Mouse (Mus musculus) heart, postnatal 14 days (tissue): ENCODE data around the gene Gm37240. TPM values are rescaled to one million over a fixed set of nuclear protein-coding genes. Genes with fewer than 3 reads are reported as not detected.

Experiments
- DNase-seq, 2 experiments: peaks; one replicate each; pipeline ENCODE4 v3.0.0; 2021 to 2022
- intact Hi-C: fragments of 180-260 bp; cut with DNase I; formaldehyde crosslinking; loops from one replicate; pipeline ENCODE4 v1.15.1; 2025
- total RNA-seq, 2 experiments: library from RNA; stranded (reverse); gene quantifications; 2 replicates each; pipeline ENCODE4 v1.2.3; 2021

Gm37240 gene
- total RNA-seq, 2 experiments from 2014 or later: 39.0 to 42.7 TPM

DNA sequence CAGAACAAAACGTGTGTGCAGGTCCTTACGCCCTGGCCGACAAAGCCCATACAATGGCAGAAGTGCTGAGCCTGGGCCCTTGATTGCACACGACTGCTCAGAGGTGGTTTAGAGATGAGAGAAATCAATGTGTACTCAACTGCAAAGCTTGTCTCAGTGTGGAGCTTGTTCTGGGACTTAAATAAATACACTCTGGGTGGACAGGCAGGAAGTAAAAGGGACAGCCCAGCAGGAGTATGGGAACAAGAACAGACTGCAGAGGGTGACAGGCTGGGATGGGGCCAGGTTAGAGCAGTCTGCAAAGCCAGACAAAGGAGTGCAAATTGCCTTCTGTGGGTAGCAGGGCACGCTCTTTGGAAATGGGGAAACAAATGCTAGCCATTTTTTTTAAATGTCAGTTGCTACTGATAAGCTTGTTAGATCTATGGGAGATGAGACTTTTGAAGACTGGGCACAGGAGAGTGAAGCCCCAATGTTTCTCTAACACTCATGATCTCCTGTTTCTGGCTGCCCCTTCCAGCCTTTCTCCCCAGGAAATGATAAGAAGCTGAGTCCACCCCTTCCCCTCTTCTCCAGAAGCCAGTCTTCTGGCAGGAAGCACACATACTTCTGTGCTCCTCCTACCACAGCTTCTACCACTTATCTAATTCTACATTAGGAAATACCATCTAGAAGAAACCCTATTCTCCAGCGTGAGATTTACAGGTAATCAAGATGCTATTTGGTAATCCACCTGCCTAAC lies 184.0 kb downstream of the Gm37240 start:
- intact Hi-C loops: loop anchor here (10.0 kb wide), 1 partner anchor 789 kb away; no protein-coding TSS in a partner anchor
- no peak for DNase-seq

DNA sequence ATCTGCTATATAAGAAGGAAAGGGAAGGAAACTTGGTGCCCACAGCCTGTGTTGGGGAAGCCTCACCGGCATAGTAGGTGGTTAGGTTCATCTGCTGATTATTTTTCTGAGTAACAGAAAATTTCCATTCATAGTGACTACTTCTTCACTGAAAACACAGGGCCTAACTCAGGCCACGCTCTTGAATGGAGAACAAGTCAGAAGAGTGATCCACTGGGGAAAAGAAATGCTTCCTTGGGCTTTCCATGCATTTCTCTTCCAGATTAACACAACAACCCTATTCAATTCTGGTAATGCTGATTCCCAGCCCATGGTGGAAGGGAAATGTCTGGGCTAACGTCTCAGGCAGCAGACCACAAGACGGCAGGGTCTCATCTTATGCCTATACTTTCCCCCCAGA lies 188.8 kb downstream of the Gm37240 start:
- DNase-seq: no peak
- intact Hi-C loops: no loop called here

DNA sequence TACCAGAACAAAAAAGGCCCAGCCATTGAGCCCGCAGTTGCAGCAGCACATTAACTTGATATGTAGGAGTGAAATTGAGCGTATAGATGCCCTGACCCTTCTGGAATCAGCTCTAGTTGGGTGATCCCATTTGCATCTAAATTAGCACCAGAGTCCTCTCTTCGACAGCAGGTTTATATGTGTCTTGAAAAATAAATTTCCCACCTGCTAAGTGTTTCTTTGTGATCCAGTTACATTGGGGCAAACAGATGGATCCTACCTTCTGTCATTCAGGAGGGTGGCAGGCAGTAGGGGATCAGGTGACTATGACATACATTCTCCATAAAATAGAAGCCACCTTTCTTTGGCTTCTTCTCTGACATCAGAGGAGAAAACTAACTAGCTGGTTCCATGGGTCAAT lies 192.3 kb downstream of the Gm37240 start:
- no peak for DNase-seq
- intact Hi-C loops: no loop called here

DNA sequence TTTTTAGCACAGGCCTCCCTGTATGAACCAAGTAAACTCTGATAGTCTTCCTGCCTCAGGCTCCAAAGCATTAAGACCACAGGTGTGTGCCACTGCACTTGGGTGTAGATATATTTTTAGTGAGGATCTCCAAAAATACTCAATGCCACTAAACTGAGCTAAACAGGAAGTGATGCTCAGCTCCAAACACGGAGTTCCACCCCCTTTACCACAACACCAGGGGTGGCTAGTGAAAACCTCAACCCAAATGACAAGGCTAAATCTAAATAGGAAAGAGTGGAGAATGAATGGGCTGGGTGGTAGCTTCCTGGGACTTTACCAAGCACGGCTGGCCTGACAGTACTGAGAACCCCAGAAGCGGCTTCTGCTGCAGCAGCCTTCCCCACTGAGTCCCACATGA lies 194.3 kb downstream of the Gm37240 start:
- intact Hi-C loops: no loop called here
- DNase-seq: no peak

DNA sequence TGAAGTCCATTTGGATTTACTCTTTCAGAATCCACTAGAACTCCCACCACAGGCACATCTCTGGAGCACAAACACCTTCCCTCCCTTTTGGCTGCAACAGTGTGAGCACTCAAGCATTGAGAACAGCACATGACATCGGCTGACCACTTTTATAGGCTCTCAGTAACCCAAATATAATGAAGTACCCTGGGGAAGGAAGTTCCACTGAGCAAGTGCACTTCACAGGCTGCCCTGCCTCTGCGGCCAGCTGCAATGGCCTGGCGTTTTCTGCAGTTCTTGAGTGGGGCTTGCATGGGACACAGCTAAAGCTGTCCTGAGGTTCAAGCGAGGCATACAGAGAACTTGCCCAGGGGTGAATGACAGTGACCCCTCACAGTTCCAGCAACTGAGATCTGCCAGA lies 196.2 kb downstream of the Gm37240 start:
- intact Hi-C loops: no loop called here
- DNase-seq: no peak

DNA sequence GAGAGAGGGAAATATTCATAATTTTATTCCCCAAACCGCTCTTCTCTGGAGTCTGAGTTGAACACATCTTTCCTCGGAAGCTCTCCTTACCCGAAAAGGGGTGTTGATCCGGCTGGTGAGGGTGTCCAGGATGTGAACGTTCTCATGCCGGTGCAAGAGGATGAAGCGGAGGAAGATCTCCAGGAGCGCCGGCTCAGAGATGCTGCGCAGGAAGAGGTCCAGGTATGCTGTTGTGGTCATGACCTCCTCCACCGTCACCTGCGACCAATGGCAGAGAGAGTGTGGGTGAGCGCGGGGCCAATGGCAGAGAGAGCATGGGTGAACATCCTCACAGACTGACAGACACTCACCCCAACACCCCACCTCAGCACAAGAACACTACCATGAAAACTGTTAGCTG lies 199.0 kb downstream of the Gm37240 start:
- no peak for DNase-seq
- intact Hi-C loops: no loop called here

DNA sequence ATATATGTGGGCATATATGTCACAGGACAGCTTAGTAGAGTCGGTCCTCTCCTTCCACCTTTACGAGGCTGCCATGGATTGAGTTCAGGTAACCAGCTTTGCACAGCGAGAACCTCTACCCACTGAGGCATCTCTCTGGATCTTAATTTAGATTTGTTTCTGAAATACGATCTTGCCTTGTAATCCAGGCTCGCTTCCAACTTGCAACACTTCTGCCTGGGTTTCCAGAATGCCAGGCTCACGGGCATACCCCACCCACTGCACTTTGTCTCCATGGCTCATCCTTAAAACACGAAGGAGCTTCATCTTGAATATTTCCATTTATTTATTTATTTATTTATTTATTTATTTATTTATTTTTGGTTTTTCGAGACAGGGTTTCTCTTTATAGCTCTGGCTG lies 202.0 kb downstream of the Gm37240 start:
- DNase-seq: no peak
- intact Hi-C loops: no loop called here

DNA sequence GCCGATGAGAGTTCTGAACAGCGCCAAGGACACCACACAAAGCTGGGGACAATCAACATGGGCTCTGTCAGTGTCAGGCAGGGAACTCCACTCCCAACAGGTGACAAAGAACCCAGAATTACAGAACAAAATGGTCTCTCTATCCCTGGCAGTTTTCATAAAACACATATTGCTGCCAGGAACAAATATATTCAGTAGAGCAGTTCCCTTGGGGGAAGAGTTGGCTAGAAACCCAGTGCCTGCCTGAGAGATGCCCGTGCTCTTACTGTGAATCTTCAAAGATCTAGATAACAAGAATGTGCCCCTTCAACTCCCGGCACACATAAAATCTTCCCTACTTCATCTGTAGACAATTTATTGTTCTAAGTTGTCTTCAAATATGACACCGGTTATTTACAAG lies 203.7 kb downstream of the Gm37240 start:
- no peak for DNase-seq

DNA sequence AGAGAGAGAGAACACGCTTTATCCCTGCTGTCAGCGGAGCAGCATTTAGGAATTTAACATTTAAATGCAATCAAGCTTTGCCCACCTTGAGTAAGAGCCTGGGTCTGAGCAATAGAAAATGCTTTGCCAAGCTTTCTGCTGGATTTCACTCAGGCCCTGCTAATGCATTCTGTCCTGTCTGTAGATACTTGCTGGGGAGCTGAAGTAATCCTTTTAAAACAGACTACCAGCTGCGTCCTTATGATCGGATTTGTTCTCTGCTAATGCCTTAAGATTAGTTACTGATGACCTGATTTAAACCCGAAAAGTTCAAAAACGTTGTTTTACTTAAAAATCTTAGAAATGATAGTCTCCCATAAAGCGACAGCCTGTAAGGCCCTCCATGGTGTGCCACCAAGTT lies 206.2 kb downstream of the Gm37240 start:
- DNase-seq: no peak
- intact Hi-C loops: no loop called here

More for the DNA sequence above, 203.7 kb downstream of the Gm37240 start:
- intact Hi-C loops: no loop called here

DNA sequence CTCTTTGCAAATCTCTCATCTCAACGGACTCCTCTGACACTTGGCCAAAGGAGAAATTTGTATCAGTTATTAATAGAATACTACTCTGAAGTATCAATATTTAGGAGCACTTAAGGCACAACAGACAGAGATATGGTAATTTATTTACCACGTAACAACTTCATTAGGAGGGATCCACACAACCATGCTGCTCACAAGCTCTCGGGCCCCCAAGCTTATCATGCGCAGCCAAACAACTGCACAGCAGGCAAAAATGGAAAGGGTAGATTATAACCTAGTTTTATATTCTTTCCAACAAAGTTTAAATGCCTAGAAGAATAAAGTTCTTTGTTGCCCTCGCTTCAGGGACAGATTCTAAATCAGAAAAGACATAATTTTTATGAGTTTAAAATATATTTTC lies 207.4 kb downstream of the Gm37240 start:
- no peak for DNase-seq
- intact Hi-C loops: no loop called here

DNA sequence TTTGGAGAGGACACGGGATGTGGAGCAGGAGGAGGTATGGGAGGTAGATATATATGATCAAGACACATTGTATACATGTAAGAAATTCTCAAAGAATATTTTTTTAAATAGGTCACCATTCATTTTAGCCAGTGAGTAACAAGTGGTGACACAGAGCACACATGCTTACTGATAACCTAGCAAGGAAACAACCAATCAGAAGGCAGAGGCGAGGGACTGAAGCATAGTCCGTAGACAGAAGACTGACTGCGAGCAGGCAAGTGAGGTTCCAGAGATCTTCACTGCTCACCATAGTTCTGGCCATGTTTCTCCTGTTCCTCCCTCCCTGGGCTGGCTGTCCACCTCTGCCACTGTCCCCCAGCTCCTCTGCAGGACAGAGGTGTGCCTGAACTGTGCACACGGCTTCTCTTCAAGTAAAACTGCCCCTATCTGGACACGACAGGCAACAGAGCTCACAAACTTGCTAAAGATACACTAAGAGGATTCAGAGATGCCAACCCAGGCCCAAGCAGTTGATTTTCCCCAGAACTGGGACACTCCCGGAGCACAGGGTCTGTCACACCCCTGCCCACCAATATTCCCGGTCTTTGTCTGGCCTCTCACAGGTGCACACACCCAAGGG lies 207.9 kb downstream of the Gm37240 start:
- no peak for DNase-seq
- intact Hi-C loops: no loop called here

DNA sequence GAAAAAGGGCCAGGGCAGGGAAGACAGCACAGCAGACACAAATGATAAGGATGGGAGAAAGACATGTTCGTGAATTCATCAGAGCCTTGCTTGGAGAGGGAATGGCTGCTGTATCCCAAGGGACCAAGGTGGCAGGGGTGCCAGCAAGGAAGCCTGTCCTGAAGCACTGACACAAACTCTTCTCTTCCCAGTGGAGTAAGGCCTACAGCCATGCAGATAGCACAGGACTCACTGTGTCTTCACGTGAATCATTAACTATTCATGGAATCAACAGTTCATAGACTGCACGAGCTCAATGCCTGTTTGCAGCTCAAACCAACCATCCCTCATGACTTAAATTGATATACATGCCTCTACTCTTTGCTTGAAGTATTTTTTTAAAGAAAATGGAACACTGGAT lies 209.4 kb downstream of the Gm37240 start:
- intact Hi-C loops: no loop called here
- DNase-seq: no peak

DNA sequence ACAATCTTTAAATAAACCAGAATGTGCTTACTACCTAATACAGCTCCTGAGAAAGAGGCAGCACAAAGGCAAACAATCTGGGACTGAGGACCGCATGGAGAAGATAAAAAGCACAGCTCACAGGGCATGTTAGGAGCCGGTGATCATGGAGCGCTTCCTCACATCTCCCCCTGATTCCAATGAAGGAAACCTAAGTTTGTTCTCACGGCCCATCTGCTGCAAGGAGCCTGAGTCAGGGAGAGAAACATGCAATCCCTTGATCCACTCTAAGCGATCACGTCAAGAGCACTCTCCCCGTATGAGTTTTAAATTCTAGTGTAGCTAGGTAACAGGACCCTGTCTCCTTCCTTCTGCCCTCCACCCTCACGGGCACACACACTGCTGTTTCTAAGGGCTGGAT lies 210.2 kb downstream of the Gm37240 start:
- no peak for DNase-seq
- intact Hi-C loops: no loop called here

DNA sequence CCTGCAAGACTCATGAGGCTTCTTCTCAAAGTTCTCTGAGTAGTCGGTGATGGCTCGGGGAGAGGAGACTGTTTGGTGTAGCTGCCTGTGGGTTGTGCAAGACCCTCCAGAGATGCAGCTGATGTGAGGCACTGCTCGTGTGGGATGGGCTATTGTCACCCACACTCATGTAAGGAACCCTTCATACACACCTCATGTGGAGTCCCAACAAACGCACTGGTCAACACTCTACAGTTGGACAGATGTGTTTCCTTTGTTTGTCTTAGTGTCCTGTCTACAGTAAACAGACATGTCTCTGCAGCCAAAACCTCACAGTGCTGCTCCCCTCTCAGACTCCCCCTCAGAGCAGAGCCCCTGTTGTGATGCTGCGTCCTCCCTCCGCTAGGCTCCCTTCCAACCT lies 217.5 kb downstream of the Gm37240 start:
- intact Hi-C loops: no loop called here
- no peak for DNase-seq

DNA sequence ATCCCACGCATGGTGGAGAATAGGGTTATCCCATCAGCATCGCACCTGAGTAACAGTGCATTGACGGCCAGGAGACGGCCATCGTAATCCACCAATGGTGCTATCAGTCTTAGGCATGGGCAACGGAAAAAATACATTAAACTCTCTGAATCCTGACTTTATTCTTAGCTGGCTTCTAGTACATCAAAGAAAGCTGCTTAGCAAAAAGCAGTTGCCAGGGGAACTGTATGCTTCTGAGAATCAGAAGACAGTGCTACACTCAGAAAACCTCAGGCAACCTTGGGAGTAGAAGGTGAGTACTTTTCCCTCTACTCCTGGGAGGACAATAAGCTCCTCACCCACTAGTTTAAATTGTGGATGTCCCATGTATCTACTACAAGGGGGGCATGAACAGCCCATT lies 219.6 kb downstream of the Gm37240 start:
- no peak for DNase-seq
- intact Hi-C loops: no loop called here

DNA sequence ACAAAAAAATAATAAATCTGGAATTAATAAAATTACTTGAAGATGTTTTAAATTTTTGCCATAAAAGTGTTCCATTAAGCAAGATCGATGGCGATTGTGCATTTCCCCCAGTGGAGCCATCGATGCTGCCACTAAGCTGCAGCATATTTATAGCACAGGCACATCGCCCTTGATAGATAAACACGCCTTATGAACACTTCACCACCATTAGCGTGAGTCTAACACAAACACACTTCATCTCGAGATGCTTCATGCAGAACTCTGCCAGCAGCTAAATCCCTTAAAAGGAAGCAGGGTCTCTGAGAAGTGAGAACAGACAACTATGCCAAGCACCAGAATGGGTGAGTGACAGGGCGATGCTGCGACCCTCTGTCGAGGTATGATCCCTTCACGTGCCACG lies 220.6 kb downstream of the Gm37240 start:
- intact Hi-C loops: no loop called here
- no peak for DNase-seq

DNA sequence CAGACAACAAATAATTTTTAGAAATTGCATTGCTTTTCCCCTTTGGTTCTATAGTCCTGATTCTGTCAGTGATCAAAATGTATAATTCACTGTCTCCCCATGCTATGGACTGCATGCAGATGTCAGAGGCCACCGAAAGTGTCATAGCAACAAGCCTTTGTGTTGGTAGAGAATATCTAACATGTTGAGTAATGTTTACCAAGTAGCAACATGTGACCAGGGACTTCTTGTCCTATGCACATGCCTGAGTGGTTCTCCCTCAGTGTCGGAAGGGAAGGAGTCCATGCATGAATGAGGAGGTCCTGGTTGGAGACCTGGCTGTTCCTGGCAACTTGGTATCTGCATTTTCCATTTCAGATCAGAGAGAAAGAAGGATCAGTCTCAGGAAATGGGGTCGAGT lies 221.2 kb downstream of the Gm37240 start:
- intact Hi-C loops: no loop called here
- no peak for DNase-seq

DNA sequence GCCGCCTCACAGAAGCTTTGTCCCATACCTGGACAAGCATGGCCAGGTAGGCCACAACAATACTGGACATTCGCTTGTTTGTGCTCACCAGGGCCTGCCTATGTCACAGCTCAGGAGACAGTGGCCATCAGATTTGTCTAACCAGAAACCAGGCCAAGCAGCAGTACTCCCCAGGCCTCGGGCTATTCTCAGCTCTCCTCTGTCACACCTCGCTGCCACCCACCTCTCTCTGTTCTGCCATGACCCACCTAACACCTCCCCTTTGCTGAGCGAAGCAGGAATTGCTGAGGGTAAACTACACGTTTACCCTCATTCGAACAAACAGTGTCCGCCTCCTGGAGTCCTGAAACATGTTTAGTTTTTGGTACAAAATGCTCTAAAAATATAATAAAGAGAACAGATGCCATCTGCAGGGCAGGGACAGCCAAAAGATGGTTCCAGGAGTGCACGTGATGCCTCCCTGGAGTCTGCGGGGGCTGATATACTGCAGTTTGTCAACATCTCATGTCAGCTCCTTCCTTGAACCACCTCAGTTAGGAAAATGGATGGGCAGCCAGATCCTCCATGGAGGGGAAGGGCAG lies 222.6 kb downstream of the Gm37240 start:
- intact Hi-C loops: no loop called here
- no peak for DNase-seq

DNA sequence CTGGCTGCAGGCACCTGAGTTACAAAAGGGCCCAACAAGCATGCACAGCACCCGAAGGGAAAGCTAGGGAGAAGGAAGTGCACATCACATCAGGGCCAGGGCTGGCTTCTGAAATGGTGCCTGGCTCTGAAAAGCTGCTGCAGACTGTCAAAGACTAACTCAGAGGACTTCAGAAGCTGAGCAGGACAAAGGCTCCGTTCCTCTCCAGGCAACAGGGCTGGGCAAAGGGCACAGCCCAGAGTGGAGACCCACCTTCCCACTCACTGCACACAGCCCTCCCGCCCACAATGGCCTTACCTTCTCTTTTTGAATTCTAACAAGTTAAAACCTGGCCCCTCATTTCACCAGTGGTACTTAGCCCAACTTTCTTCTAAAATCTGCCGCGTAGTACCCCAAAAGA lies 223.5 kb downstream of the Gm37240 start:
- intact Hi-C loops: no loop called here

DNA sequence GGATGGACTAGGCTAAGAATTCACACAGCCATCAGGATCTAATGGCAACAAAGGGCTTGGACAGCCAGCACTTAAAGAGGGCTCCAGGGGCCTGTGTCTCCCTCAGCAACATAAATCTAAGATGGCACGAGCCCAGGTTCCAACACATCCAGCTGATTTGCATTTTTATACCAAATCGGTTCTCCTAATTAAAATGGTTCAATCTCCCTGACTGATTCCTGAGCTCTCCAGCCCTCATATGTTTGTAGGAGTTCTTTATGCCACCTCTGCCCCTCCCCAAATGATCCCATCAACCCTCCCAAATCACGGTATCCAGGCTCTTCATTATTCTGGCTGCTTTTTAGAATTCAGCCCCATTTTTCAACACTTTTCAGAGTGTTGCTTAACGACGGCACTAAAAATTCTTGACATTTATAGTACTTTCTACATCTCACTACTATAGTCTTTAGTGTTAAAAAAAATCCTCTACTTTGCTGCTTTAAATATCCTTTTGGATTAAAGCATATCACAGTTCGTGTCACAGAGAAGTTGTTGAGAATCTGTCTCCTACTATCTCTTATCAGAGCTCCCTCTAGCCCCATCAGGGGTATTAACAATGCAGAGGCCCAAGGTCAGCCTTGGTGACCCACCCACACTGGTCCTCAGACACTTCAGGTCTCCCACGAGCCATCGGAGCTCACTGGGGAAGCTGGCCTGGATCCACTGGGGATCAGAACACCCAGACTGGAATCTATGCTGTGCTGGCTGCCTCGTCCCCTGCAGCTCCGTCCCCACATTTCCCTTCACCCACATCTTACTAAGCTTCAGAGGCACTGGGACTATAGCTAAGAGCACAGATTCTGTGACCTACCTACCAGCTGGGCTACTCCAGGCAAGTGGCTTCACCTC lies 225.1 kb downstream of the Gm37240 start:
- intact Hi-C loops: no loop called here
- no peak for DNase-seq

More for the DNA sequence above, 223.5 kb downstream of the Gm37240 start:
- DNase-seq: no peak

DNA sequence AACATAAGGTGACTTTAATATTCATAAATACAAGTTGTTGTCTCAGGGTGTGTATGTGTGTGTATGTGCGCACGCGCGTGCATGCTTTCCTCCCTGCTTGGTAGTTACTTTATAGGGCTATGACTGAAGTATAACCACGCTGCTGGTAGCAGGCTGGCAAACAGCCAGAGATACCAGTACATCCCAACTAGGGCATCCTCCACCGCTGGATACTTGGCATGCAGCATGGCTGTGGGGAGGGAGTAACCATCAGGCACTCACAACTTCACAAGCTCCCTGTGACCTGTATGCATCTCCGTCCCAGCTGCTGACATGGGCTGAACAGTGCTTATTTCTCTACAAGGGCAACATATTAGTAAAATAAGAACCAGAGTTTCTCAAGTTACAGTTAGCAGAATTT lies 227.6 kb downstream of the Gm37240 start:
- DNase-seq: no peak
- intact Hi-C loops: no loop called here
